Mouse (Mus musculus) liver, embryonic 13.5 days (tissue): ENCODE results near the gene Slamf1. TPM values are rescaled to one million over a fixed set of nuclear protein-coding genes. Genes with fewer than 3 reads are reported as not detected.

Experiments
- ATAC-seq: fragments of 200-750 bp; cut with Nextera tagmentation; 2 replicates; pipeline ENCODE4 v1.8.0; 2017; ENCODE audit warnings: low read depth, mild to moderate bottlenecking, moderate number of reproducible peaks, moderate library complexity
- DNase-seq: peaks from one replicate; pipeline ENCODE4 v3.0.0; 2022
- H3K27ac ChIP-seq: fragments of 300-500 bp; sonication (generic); 2 replicates; pipeline ENCODE4 v1.5.1; 2015; ENCODE audit warnings: moderate library complexity, mild to moderate bottlenecking, inconsistent platforms
- H3K27me3 ChIP-seq: fragments of 300-500 bp; sonication (generic); 2 replicates; pipeline ENCODE4 v1.6.1; 2015; ENCODE audit warnings: mild to moderate bottlenecking, inconsistent platforms
- H3K36me3 ChIP-seq: fragments of 300-500 bp; sonication (generic); 2 replicates; pipeline ENCODE4 v1.6.1; 2015; ENCODE audit warnings: mild to moderate bottlenecking, inconsistent platforms
- H3K4me1 ChIP-seq: fragments of 300-500 bp; sonication (generic); replicated peaks from 2 replicates; pipeline ENCODE4 v1.6.1; 2015; ENCODE audit warnings: inconsistent platforms
- H3K4me2 ChIP-seq: fragments of 300-500 bp; sonication (generic); 2 replicates; pipeline ENCODE4 v1.6.1; 2015; ENCODE audit warnings: inconsistent platforms, mild to moderate bottlenecking, moderate library complexity
- H3K4me3 ChIP-seq: fragments of 300-500 bp; sonication (generic); replicated peaks from 2 replicates; pipeline ENCODE4 v1.5.1; 2015; ENCODE audit warnings: mild to moderate bottlenecking, inconsistent platforms
- H3K9ac ChIP-seq: fragments of 300-500 bp; sonication (generic); 2 replicates; pipeline ENCODE4 v1.6.1; 2015; ENCODE audit warnings: mild to moderate bottlenecking, inconsistent platforms
- H3K9me3 ChIP-seq: fragments of 300-500 bp; sonication (generic); replicated peaks from 2 replicates; pipeline ENCODE4 v1.6.1; 2016; ENCODE audit warnings: inconsistent platforms
- WGBS: fragments of 180-500 bp; shearing (Covaris S2); methylation state at CpG from one replicate; pipeline ENCODE4 v1.1.7; 2015; ENCODE audit not compliant: insufficient replicate concordance; 5-methylcytosine and 5-hydroxymethylcytosine counted together
- polyA plus RNA-seq: library from polyadenylated mRNA; unstranded; fragments of >200 nt; fragmentation: Nextera tagmentation; extraction: Ambion mirVana; gene quantifications from 2 replicates; pipeline ENCODE4 v1.2.1, GENCODE M21; 2015

The Slamf1 gene
- polyA plus RNA-seq, 1 experiment from 2014 or later, result 2.4 TPM

- no peaks in the 10 kb centered on the region for H3K9me3 ChIP-seq
- H3K36me3 ChIP-seq, result no peaks in the 10 kb centered on the region
- no peaks in the 10 kb centered on the region for H3K27me3 ChIP-seq
- no peak for DNase-seq
- peaks cover 3% of the 10 kb centered on the region for H3K4me1 ChIP-seq
- no peak overlapping the region for H3K9ac ChIP-seq
- ATAC-seq, result peak; percentile 54
- 22% methylated on average over 5 of the region's 5 CpGs for WGBS
- no peak overlapping the region for H3K27ac ChIP-seq
- no peak overlapping the region for H3K4me3 ChIP-seq
- H3K4me2 ChIP-seq, result no peak overlapping the region
These were observed 82.5 kb downstream of the Slamf1 start for GRCm38 (mm10) chr1:171849454-171849853.

Other genes starting within 250 kb of the Slamf1 start
- not detected in 2 replicates for gene Itln1, start 231.8 kb upstream of the Slamf1 start, polyA plus RNA-seq
- gene Cd244a, start 207.9 kb upstream of the Slamf1 start, polyA plus RNA-seq, result 0.37 and 0.46 TPM in 2 replicates
- 0.95 and 1.4 TPM in 2 replicates for gene Ly9, start 159.7 kb upstream of the Slamf1 start, polyA plus RNA-seq
- gene Slamf7, start 114.1 kb upstream of the Slamf1 start, polyA plus RNA-seq, result not detected in 2 replicates
- 10.3 and 11.2 TPM in 2 replicates for gene Cd48, start 85.1 kb upstream of the Slamf1 start, polyA plus RNA-seq
- 3.8 and 6.3 TPM in 2 replicates for gene Cd84, start 72.6 kb downstream of the Slamf1 start, polyA plus RNA-seq
- not detected in 2 replicates for gene Gm10521, start 128.5 kb downstream of the Slamf1 start, polyA plus RNA-seq
- 0.40 and 0.72 TPM in 2 replicates for gene Slamf6, start 150.4 kb downstream of the Slamf1 start, polyA plus RNA-seq